Mouse (Mus musculus) lung, adult 10 weeks (tissue): ENCODE measurements around the gene Duxbl2. TPM values are rescaled to one million over a fixed set of nuclear protein-coding genes. Genes with fewer than 3 reads are reported as not detected.

Experiments
- polyA plus RNA-seq: library from polyadenylated mRNA; stranded (reverse); fragments of 350-450 nt; fragmentation: Illumina TruSeq; extraction: RNeasy Lipid Tissue Mini Kit (QIAGEN cat#74804); gene quantifications from one replicate; pipeline ENCODE4 v1.2.3, GENCODE M21; 2014; ENCODE audit warnings: low read depth, low replicate concordance; ENCODE audit not compliant: insufficient read depth

Gene Duxbl2
- 0.59 TPM for polyA plus RNA-seq

DNA sequence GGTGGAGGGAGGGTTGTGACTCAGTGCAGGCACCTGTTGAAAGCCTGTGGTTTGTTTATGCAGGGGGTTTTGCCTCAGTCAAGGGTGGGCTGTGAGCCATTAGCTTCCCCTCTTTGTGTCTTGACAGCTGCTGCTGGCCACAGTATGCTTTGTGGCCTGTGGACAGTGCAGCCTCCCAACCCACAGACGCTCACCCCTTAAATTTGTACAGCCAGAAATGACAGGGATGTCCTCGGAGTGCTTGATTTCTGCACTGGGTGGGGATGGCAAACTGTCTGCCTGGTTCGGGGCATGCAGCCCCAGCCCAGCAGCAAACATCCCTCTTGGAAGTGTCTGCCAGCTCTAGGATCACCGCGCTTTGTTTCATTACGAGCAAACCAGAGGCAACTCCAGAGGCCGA, at the start of gene Duxbl2:
Duxbl2 (plus strand) TSS at position 200 of the 400 bp plus-strand sequence.

GRCm38 (mm10) chr14:26081216-26081615, 36.9 kb upstream of the Duxbl2 start, which contains the start of gene Cphx2:
Gene Cphx2 (plus strand): TSS chr14:26081516.

DNA sequence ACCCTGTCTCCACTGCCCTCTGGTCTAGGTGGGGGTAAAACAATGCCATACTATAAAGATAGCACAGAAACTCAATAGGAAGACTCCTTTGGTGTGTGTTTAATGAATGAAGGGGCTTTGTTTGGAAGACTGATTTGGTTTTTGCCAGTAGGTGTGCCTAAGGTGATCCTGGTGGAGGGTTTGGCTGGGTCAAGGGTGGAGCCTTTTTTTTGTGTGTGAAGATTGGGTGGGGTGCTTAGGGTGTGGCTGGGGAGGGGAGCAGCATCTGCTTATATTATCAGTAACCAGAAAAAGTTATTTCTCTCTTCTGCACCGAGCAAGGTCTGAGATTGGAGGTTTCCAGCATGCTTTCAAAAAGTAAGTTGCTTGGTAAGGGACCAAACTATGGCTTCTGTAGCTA, 36.2 kb upstream of the Duxbl2 start, which contains the start of gene Cphx3:
Cphx3 (plus strand) TSS at position 301 of the 400 bp plus-strand sequence.

Other genes with a start within 250 kb of the Duxbl2 start
- 81.1 TPM for gene Plac9a, start 215.2 kb upstream of the Duxbl2 start, polyA plus RNA-seq
- 7.5 TPM for gene Tmem254a, start 190.7 kb upstream of the Duxbl2 start, polyA plus RNA-seq
- not detected for gene Cphx1, start 180.0 kb upstream of the Duxbl2 start, polyA plus RNA-seq
- not detected for gene Duxbl1, start 139.8 kb upstream of the Duxbl2 start, polyA plus RNA-seq
- 456 TPM for gene Gm9780, start 75.6 kb upstream of the Duxbl2 start, polyA plus RNA-seq
- 45.6 TPM for gene Tmem254c, start 51.0 kb upstream of the Duxbl2 start, polyA plus RNA-seq
- not detected for gene Cphx2, start 36.8 kb upstream of the Duxbl2 start, polyA plus RNA-seq
- not detected for gene Cphx3, start 36.1 kb upstream of the Duxbl2 start, polyA plus RNA-seq
- gene Plac9b, start 64.1 kb downstream of the Duxbl2 start, polyA plus RNA-seq, result 401 TPM
- gene Tmem254b, start 88.7 kb downstream of the Duxbl2 start, polyA plus RNA-seq, result 53.5 TPM
- gene Duxbl3, start 139.6 kb downstream of the Duxbl2 start, polyA plus RNA-seq, result not detected